Mouse (Mus musculus) right cerebral cortex, adult 18-20 months (tissue): ENCODE data around the gene Inip.
"Not testable (repeated sequence)": the region's sequence is repeated elsewhere in the genome, so short reads cannot be mapped to it uniquely, and the experiment has no call there.

Source experiments
- DNase-seq: peaks from one replicate; pipeline ENCODE4 v3.0.0; 2022; ENCODE audit warnings: mixed read lengths

Inip gene

GRCm38 (mm10) chr4:59807521-59807920 is 6.1 kb upstream of the Inip start:
- no peak for DNase-seq

- no peak for DNase-seq
Observed at GRCm38 (mm10) chr4:59806879-59807195, 5.4 kb upstream of the Inip start.

- DNase-seq, result no peak
Observed at GRCm38 (mm10) chr4:59805968-59806878, 4.8 kb upstream of the Inip start.

- peak; percentile 92 for DNase-seq
Observed at GRCm38 (mm10) chr4:59805181-59805967, 4.0 kb upstream of the Inip start, which contains the start of gene Snx30. Gene Snx30, plus strand, starts transcription at chr4:59805840.

GRCm38 (mm10) chr4:59804754-59805153 is 3.4 kb upstream of the Inip start:
- no peak for DNase-seq

GRCm38 (mm10) chr4:59803358-59803757 is 2.0 kb upstream of the Inip start:
- no peak for DNase-seq

- no peak for DNase-seq
Observed at GRCm38 (mm10) chr4:59802792-59803191, 1.4 kb upstream of the Inip start.

- no peak for DNase-seq
Observed at GRCm38 (mm10) chr4:59802107-59802506, 718 bp upstream of the Inip start.

GRCm38 (mm10) chr4:59800181-59800580 is 1.2 kb downstream of the Inip start:
- no peak for DNase-seq

GRCm38 (mm10) chr4:59795788-59796455 is 5.5 kb downstream of the Inip start:
- DNase-seq, result no peak

- no peak for DNase-seq
Observed at GRCm38 (mm10) chr4:59794116-59794515, 7.3 kb downstream of the Inip start.

- DNase-seq, result not testable (repeated sequence)
Observed at GRCm38 (mm10) chr4:59793626-59794025, 7.8 kb downstream of the Inip start.

GRCm38 (mm10) chr4:59789015-59789414 is 12.4 kb downstream of the Inip start:
- no peak for DNase-seq

- DNase-seq, result no peak
Observed at GRCm38 (mm10) chr4:59787126-59787525, 14.3 kb downstream of the Inip start.

- peak; percentile 60 for DNase-seq
Observed at GRCm38 (mm10) chr4:59786661-59787060, 14.7 kb downstream of the Inip start.

GRCm38 (mm10) chr4:59785412-59785811 is 16.0 kb downstream of the Inip start:
- DNase-seq, result no peak

GRCm38 (mm10) chr4:59783685-59784279 is 17.6 kb downstream of the Inip start:
- DNase-seq, result peak; percentile 97

GRCm38 (mm10) chr4:59782853-59783684 is 18.3 kb downstream of the Inip start:
- DNase-seq, result no peak

- DNase-seq, result no peak
Observed at GRCm38 (mm10) chr4:59780568-59780967, 20.8 kb downstream of the Inip start.

GRCm38 (mm10) chr4:59777828-59778227 is 23.6 kb downstream of the Inip start:
- no peak for DNase-seq

- DNase-seq, result no peak
Observed at GRCm38 (mm10) chr4:59772171-59772879, 29.1 kb downstream of the Inip start.
